Mouse (Mus musculus) heart, adult 8-10 months (tissue): ENCODE measurements at regions not wholly inside any gene's neighbourhood (a gene's known extent, or its start where the extent isn't known, plus 50 kb on each side); places are given as distances from the start of the nearest gene placed in this dataset. TPM values are rescaled to one million over a fixed set of nuclear protein-coding genes. Genes with fewer than 3 reads are reported as not detected.

Experiments used
- DNase-seq: peaks from one replicate; pipeline ENCODE4 v3.0.0; 2022; ENCODE audit warnings: low spot score
- microRNA-seq: library from miRNA; unstranded; fragments of <30 nt; microRNA quantifications from one replicate; pipeline ENCODE4 v1.2.0, GENCODE M21; 2022

DNA sequence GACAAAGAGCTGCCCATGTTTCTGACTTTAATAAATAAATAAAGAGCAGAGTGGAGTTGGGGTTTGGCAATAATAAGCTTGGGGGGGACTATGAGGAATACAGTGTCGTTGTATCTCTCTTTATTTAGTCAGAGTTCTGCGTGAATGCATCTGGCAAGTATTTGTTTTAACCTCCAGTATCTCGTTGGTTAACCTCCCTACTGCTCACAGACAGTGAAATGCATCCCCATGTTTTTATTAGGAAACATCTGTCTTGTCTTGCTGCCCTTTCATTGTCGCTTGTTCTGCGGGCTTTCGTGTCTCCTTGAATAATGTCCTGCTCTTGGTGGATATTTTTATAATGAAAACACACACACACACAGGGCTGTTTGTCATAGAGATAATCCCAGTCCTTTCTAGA is 118.8 kb upstream of the Ccdc54 start:
- DNase-seq = no peak

DNA sequence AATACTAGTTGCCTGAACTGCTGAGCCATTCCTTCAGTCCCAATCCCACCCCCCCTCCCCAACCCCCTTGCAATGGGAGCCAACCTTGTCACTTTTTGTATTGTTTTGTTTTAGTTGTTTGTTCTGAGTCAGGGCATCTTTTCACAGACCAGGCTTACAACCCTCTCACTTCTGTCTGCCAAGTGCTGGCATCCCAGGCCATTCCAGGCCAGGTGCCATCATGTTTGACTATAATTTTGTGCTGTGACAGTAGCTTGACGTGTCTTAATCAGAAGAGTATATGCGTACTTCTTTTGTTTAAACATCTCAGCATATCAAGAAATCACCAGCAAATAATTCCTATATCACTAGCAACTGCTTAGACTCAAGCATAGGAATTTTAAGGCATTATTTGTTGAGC is 117.0 kb upstream of the Ccdc54 start:
- DNase-seq = no peak

DNA sequence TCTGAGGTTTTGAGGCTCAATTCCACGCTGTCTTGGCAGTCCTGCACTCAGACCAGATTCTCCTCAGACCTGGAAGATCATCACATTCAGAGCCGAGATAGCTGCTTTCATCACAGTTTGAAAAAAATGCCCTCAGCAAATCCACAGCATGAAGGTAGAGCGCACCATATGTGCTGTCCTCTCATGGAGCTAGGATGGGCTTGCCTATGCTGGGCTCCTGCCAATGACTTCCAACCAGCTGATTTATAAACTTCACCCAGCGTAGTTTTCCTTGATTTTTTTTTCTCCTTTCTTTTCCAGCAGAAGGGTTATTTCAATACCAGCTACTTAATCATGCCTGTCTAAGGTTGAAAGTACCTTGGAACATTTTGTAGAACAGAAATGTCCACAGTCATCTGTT is 115.0 kb upstream of the Ccdc54 start:
- DNase-seq = no peak

- no peak for DNase-seq
Observed at GRCm38 (mm10) chr16:50700811-50701517, 110.0 kb upstream of the Ccdc54 start.

DNA sequence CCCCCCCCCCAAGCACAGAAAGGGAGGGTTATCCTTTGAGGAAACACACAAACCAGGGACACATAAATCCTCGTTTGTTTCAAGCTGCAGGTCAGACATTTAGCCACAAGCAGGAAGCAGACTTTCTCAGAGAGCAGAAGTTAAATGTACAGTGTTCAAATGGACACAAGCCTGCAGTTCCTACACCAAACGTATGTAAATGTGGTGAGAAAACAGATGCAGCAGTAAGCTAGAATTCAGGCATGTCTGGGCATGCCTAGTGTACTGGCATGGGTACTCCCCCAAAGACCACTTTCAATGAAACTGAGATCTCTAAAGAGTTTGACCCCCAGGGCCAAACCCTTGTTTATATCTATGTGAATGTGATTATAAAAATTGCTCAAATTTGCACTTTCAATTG is 109.2 kb upstream of the Ccdc54 start:
- no peak for DNase-seq

DNA sequence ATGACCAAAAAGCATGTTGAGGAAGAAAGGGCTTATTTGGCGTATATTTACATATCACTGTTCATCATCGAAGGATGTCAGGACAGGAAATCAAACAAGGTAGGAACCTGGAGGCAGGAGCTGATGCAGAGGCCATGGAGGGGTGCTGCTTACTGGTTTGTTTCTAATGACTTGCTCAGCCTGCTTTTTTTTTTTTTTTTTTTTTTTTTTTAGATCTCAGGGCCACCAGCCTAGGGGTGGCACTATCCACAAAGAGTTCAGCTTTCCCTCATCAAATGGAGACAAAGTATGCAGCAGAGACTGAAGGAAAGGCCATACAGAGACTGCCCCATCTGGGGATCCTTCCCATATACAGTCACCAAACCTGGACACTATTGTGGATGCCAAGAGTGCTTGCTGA is 106.8 kb upstream of the Ccdc54 start:
- DNase-seq = no peak

GRCm38 (mm10) chr16:50696052-50696451 is 105.1 kb upstream of the Ccdc54 start:
- DNase-seq = no peak

GRCm38 (mm10) chr16:50694045-50694444 is 103.1 kb upstream of the Ccdc54 start:
- no peak for DNase-seq

DNA sequence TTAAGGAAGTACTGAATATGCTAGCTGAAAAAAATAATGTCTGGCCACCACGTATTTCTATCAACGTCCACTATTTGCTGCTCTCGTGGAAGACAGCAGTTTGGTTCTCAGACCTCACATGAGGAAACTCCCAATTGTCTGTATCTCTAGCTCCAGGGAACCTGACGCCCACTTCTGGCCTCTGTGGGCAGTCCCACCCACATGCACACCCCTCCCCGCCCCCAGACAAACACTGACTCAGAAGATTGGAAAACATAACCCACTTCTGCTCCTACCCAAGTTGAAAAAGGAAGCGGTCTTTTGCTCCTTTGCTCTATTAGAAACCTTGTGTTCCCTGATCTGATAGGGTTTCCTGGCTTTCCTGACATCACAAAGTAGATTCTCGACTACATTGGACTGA is 99.9 kb upstream of the Ccdc54 start:
- no peak for DNase-seq

- DNase-seq = no peak
Observed at GRCm38 (mm10) chr16:50689525-50689924, 98.6 kb upstream of the Ccdc54 start.

GRCm38 (mm10) chr16:50688818-50689506 is 98.0 kb upstream of the Ccdc54 start:
- no peak for DNase-seq

DNA sequence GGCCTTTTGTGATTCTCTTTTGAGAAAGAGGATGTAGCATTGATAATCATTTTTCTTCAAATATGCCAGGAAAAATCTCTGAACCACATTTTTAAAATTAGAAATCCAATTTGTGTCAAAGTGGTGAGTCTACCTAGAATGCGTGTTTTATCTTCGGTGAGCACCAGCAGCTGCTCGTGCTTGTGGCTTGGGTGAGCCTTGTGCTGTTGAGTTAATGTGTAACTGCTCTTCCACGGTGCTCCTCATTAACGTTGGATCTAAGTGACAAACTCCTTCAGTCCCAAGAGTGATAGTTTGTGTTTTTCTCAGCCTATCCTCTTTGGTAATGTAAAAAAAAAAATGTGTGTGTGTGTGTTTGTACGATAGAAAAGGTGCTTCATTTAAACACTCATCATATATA is 88.7 kb upstream of the Ccdc54 start:
- no peak for DNase-seq

DNA sequence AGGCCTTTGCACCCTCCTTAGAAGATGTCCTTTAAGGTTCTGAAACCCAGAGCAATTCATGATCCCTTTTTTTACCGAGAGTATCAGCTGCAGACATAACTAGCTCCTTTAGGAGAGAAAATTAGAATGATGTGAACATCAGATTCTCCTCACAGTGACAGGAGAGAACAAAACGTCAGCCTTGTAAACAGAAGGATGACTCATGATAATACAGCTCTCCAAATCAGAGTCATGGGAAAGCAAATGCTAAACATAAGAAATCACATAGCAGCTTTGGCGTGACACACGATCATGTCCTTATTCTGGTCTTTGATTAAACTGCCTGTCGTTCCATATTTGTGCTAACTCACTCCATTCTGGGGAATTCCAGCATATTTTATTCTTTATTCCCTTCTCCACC is 82.4 kb upstream of the Ccdc54 start:
- DNase-seq = no peak

GRCm38 (mm10) chr16:50672713-50673112 is 81.8 kb upstream of the Ccdc54 start:
- no peak for DNase-seq

DNA sequence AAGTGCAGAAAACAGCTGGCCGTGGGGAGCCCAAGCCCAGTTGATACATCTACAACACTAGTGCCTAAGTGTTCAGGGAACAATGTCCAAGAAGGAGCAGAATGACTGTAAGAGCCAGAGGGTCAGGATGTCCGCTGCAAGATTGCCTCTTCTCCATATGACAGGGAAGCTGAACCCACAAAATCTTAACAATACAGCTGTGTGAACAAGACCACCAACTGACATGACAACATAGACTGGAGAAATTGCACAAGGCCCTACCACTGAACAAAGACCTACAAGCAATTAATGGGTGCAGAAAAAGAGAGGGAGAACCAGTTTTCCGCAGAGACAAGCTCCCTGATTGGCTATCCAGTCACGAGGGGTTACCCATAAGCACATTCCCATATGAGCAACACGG is 80.2 kb upstream of the Ccdc54 start:
- DNase-seq = no peak

DNA sequence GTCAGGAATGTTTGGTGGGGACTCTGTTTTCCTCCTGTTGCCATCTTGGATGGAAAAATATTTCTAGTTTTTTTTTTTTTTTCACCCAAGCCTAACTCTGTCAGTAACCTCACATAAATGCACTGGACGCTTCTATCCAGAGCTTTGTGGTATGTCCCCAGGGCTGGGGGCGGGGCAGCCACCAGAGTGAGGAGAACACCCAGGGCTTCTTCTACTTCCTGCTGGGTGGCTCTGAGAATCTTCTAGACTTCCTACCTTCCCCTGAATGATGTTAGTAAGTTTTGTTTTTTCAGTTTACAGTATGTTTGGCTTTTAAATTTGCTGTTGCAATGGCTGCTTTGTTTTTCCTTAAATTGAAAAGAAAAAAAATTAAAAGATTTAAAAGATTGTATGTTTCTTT is 73.3 kb upstream of the Ccdc54 start:
- no peak for DNase-seq

Small RNA genes lying in the stretch of these regions (microRNA-seq; reads per million reads assigned to microRNA genes)
- not detected for gene Mir6363
